Mouse (Mus musculus) liver, postnatal 0 days (tissue): ENCODE measurements around the gene Ttc28.

Experiments
- CTCF ChIP-seq: sonication (generic); IDR thresholded peaks from 2 replicates; pipeline ENCODE4 v1.5.1; 2016; ENCODE audit warnings: antibody characterized with exemption, low read depth
- EP300 ChIP-seq: IDR thresholded peaks from 2 replicates; pipeline ENCODE4 v1.6.1; 2016; ENCODE audit warnings: antibody characterized with exemption, low read depth, mild to moderate bottlenecking

- TF ChIP-seq CTCF (no peak), EP300 (no peak)
Measured at GRCm38 (mm10) chr5:110857091-110857490, 22.5 kb upstream of the Ttc28 start.
